Mouse (Mus musculus) urinary bladder, postnatal 14 days (tissue): ENCODE results near the gene Ptprn2.
"Not testable (repeated sequence)": the region's sequence is repeated elsewhere in the genome, so short reads cannot be mapped to it uniquely, and the experiment has no call there.

Experiments used
- DNase-seq: peaks from one replicate; pipeline ENCODE4 v3.0.0; 2021; ENCODE audit warnings: low spot score

Gene Ptprn2

GRCm38 (mm10) chr12:116515824-116516223 is 30.3 kb downstream of the Ptprn2 start:
- DNase-seq, result no peak

DNA sequence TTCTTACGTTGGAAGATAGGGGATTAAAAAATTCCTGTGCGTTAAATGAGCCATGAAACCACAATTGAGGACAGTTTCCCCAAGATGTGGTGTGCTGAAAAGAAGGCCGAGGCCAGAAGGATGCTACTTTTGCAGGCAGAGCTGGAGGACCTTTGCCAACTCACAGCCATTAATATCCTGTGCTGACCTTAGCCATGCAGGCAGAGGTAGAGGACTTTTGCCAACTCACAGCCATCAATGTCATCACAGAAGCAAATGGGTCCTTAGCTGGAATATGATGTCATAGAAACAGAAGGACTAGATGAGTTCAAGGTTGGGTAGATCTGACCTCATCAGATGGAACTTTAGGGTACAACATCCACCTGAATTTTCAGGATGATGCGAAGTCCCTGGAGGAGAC is 43.3 kb downstream of the Ptprn2 start:
- DNase-seq, result no peak

DNA sequence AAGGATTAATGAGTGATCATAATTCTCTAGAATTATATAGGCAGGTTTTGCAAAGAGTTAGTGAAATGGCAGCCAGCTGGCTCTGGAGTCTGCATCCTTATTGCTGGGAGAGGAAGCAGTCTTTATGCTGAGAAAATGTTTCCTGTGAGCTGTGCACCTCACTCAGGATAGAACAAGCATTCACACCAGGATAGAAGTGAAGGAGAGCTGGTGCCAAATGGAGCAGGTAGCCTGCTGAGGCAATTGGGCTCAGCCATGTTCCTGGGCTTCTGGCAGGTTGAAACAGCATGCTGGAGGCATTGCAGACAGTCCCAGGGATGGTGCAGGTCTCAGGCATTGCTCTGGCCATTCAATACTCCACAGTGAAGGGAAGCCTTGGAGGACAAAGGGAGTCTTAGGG is 47.8 kb downstream of the Ptprn2 start:
- DNase-seq, result no peak

- no peak for DNase-seq
These were observed 53.8 kb downstream of the Ptprn2 start for GRCm38 (mm10) chr12:116539305-116539704.

DNA sequence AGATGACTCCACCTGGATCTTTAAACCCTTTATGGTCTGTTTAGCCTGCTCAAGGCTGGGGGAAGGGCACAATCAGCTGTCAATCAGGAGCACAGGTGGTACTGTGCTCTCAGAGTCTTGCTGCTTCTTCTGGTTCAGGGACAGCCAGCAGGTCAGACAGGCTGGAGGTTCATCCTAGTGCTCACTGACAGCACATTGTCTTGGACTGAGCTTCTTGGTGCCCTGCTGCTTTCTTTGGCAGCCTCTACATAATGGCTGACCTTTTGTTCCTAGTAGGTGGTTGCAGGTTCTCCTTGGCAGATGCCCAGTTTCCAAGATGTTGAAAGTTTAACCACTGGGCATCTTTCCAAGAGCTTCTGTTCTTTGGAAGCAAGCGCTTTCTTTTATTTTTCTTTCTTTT is 55.1 kb downstream of the Ptprn2 start:
- peak; percentile 12 for DNase-seq

- peak; percentile 14 for DNase-seq
These were observed 64.5 kb downstream of the Ptprn2 start for GRCm38 (mm10) chr12:116550031-116550430.

- no peak for DNase-seq
These were observed 66.0 kb downstream of the Ptprn2 start for GRCm38 (mm10) chr12:116551516-116551915.

- DNase-seq, result no peak
These were observed 66.8 kb downstream of the Ptprn2 start for GRCm38 (mm10) chr12:116552306-116552705.

DNA sequence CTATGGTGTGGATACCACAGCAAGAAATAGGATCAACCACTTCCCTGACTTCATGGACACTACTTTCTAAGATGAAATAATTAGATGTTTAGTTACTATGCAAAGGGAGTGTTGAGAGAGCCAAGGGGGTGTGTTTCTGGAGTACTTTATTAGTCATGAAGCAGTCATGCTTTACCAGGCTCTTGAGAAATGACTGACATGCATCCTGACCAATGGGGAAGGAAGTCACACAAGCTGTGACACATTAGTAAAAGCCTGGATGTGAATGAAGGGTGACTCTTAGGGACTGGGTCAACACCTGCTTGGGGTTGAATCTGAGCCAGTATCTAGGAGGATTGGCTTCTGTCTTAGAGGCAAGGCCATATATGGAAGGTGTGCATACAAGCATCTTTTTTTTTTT is 67.8 kb downstream of the Ptprn2 start:
- DNase-seq, result no peak

DNA sequence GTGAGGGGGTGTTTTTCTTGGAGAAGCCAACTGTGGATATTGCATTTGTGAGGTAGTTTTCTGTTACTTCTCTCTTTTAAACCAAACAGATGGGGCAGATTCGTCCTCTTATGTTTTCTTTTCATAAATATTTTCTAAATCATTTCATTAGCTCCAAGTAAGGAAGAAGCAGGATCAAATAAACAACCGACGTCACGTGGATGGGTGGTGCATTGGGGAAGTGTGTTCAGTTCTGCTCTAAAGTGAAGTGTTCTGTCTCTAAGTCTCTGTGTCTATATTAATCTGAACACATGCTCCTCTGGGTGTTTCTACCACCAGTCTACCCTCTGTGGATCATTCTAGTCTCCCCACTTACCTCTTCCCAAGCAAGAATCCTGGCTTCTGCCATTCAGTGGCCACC is 70.4 kb downstream of the Ptprn2 start:
- no peak for DNase-seq

DNA sequence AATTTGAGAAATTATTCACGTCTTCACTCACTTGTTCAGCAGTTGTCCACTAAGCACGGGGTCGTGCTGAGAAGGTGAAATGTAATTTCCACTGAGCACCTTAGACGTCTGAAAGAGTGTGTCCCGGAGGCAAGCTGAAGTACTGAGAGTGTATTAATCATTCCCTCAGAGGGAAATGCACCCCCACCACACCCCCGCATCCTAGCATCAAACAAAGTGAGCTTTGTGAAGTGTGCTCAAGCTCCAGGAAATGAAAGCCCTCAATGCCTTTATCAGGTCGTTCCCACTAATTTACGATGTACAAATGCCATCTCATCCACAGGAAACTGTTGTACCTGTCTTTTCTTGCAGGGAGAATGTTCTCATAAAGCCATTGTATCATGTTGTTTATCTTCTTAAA is 78.9 kb downstream of the Ptprn2 start:
- no peak for DNase-seq

- DNase-seq, result no peak
These were observed 81.2 kb downstream of the Ptprn2 start for GRCm38 (mm10) chr12:116566672-116567071.

- no peak for DNase-seq
These were observed 81.7 kb downstream of the Ptprn2 start for GRCm38 (mm10) chr12:116567170-116567569.

- no peak for DNase-seq
These were observed 84.0 kb downstream of the Ptprn2 start for GRCm38 (mm10) chr12:116569568-116569967.

GRCm38 (mm10) chr12:116574102-116574501 is 88.6 kb downstream of the Ptprn2 start:
- DNase-seq, result no peak

DNA sequence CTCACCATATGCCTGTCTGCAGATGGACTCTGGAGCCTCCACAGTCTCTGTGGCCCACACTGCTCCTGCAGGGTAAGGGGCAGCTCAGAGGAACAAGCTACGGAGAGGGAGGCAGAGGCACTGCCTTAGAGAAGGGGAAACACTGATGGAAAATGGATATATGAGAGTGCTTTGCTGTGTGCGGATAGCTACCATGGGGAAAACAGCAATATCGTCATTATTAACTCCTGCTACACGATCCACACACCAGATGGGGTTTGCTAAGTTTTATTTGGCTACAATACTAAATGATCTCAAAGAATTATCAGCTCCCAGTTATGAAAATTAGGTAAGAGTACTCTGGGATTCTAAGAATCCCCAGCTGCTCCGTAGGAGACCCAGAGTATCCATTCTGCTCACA is 89.2 kb downstream of the Ptprn2 start:
- DNase-seq, result no peak

DNA sequence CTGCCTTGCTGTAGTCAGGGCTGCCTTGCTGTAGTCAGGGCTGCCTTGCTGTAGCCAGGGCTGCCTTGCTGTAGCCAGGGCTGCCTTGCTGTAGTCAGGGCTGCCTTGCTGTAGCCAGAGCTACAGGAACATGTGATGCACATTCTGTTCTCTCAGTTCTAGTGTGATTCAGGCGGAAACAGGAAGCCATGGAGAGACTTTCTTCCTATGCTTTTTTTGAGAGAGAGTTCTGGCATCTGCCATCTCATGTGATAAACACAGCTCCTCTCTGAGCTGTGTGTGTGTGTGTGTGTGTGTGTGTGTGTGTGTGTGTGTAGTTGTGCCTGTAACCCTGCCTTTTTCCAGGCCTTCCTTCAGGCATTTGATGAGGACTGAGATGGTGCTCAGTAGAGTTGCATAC is 92.4 kb downstream of the Ptprn2 start:
- not testable (repeated sequence) for DNase-seq

- DNase-seq, result no peak
These were observed 95.5 kb downstream of the Ptprn2 start for GRCm38 (mm10) chr12:116580827-116581544.

GRCm38 (mm10) chr12:116581864-116582263 is 96.3 kb downstream of the Ptprn2 start:
- no peak for DNase-seq

DNA sequence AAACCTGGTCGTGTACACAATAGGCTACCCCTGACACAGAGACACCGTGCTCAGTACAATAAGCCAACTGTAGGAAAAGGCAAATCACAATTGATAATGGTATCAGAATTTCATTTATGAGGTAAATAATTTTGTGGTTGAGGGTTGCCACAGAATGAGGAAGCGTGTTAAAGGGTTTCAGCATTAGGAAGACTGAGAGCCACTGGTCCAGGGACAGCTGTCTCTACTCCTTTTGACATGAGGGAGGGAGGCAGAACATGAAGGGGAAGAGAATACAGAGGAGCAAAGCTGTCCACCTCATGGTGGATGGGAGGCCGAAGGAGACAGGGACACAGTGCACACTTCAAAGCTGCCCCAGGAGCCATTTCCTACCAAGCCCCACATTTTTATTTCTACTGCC is 97.3 kb downstream of the Ptprn2 start:
- no peak for DNase-seq

DNA sequence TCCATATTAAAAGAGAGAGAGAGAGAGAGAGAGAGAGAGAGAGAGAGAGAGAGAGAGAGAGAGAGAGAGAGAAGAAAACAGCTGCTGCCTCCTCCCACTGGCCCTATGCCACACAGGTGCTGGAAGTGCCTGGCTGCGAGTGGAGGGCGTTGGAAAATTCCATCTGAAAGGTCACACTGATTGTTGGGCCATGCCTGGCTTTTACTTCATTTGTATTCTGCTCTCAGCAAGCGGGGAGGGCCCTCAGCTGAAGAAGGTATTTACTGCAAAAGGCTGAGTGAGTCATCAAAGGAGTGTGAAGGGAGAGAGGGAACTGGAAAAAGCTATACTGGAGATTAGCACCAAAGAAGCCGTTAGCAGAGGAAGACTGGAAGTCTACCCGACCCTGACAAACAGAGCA is 99.5 kb downstream of the Ptprn2 start:
- DNase-seq, result peak; percentile 15

- no peak for DNase-seq
These were observed 100.6 kb downstream of the Ptprn2 start for GRCm38 (mm10) chr12:116586167-116586566.

DNA sequence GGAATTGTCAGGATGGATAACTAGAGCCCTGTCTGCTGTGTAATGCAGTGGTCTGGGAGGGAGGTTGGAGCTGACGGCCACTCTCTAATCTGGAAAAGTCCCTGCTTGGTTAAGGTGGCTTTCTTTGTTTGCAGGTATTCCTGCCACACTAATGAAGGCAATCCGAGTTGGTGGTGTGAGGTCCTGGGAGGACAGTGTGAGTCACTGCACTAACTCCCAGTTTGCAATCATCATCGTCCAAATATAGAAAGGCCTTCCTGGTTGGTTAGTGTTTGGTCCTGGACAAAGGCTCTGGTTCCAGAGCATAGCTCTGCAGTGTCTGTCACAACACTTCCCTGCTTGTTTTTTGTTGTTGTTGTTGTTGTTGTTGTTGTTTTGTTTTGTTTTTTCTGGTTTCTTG is 102.0 kb downstream of the Ptprn2 start:
- DNase-seq, result no peak

- no peak for DNase-seq
These were observed 104.6 kb downstream of the Ptprn2 start for GRCm38 (mm10) chr12:116590076-116590475.
